Mouse (Mus musculus) small intestine, adult 2 months (tissue): Measurements from ENCODE around the gene Schip1. TPM values are rescaled to one million over a fixed set of nuclear protein-coding genes. Genes with fewer than 3 reads are reported as not detected.

Source experiments
- H3K27ac ChIP-seq: fragments of 200-500 bp; 2 replicates; pipeline ENCODE4 v1.5.1; 2012; ENCODE audit warnings: low read depth, low read length, control low read depth, inconsistent platforms; ENCODE audit not compliant: insufficient read depth
- H3K27me3 ChIP-seq: fragments of 200-500 bp; 2 replicates; pipeline ENCODE4 v1.6.1; 2012; ENCODE audit warnings: mild to moderate bottlenecking, moderate library complexity, low read length, inconsistent platforms; ENCODE audit not compliant: control insufficient read depth, insufficient read depth
- H3K36me3 ChIP-seq: fragments of 200-500 bp; 2 replicates; pipeline ENCODE4 v1.6.1; 2012; ENCODE audit warnings: mild to moderate bottlenecking, low read length, control low read depth, inconsistent platforms; ENCODE audit not compliant: control insufficient read depth, insufficient read depth
- H3K4me1 ChIP-seq: fragments of 200-500 bp; 2 replicates; pipeline ENCODE4 v1.6.1; 2012; ENCODE audit warnings: low read length, inconsistent platforms, mixed read lengths; ENCODE audit not compliant: control insufficient read depth, insufficient read depth, insufficient read length
- H3K4me3 ChIP-seq: fragments of 200-500 bp; 2 replicates; pipeline ENCODE4 v1.5.1; 2012; ENCODE audit warnings: low read depth, mild to moderate bottlenecking, control low read depth, inconsistent platforms, low read length, moderate library complexity
- CTCF ChIP-seq: fragments of 200-500 bp; IDR thresholded peaks from 2 replicates; pipeline ENCODE4 v1.5.1; 2012; ENCODE audit warnings: low read depth, mild to moderate bottlenecking, control low read depth, inconsistent platforms, low read length, moderate library complexity, mixed read lengths; ENCODE audit not compliant: insufficient replicate concordance, insufficient read length; ENCODE audit errors: extremely low read depth
- POLR2A ChIP-seq: fragments of 200-500 bp; IDR thresholded peaks from 2 replicates; pipeline ENCODE4 v1.6.1; 2012; ENCODE audit warnings: low read depth, mild to moderate bottlenecking, control low read depth, inconsistent platforms, low read length, moderate library complexity
- WGBS: fragments of 180-500 bp; shearing (Covaris S2); methylation state at CpG from one replicate; pipeline ENCODE4 v1.1.7; 2018; 5-methylcytosine and 5-hydroxymethylcytosine counted together
- polyA plus RNA-seq: library from polyadenylated mRNA; depleted of rRNA; stranded (reverse); fragments of >200 nt; gene quantifications from 2 replicates; pipeline ENCODE4 v1.2.3, GENCODE M21; 2012

The Schip1 gene
- polyA plus RNA-seq, 1 experiment: 5.0 TPM

DNA sequence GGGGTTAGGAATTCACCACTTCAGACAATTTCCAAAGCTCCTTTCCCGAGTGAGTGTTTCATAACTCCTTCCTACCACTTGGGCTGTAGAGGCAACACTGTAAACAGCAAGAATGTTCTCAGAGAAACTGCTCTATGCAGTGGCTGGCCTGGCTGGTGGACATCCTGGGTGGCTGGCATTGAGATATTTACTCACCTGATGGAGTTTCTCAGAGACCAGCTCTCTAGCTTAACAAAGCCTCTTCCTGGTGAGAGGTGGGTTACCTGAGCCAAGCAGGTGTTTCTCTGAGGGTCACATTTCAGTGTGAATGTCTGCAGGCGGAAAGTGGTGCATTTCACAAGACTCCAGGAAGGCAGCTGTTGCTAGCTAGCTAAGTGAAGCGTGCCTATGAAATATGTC is 508.6 kb downstream of the Schip1 start:
- no peak overlapping the region for H3K4me3 ChIP-seq
- H3K27ac ChIP-seq: no peak overlapping the region
- no peaks in the 10 kb centered on the region for H3K27me3 ChIP-seq
- H3K4me1 ChIP-seq: peaks cover 3% of the 10 kb centered on the region; the same call in 1 of the 2 replicates
- WGBS: 76% methylated on average over 3 of the region's 3 CpGs
- TF ChIP-seq CTCF (no peak), POLR2A (no peak)
- H3K36me3 ChIP-seq: no peaks in the 10 kb centered on the region

DNA sequence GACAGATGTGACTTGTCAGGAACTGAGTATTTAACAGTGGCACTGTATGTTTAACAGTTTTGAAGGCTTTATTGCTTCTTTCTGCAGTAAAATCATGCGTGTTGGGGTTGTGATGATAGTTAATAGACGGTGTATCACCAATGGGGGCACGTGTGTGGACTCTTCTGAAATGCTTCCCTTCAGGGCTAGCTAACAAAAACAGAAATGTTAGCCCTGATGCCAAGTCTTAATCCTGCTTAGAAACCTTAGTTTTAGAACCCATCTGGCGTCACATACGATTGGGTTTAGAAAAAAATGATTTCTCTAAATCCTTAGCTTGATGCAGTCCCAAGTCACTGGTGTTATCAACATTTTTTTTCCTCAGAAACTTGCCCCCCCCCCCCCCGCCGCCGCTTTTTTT is 509.5 kb downstream of the Schip1 start:
- Histone ChIP-seq H3K4me3 (no peak overlapping the region), H3K36me3 (no peaks in the 10 kb centered on the region)
- WGBS: 61% methylated on average over 8 of the region's 8 CpGs

DNA sequence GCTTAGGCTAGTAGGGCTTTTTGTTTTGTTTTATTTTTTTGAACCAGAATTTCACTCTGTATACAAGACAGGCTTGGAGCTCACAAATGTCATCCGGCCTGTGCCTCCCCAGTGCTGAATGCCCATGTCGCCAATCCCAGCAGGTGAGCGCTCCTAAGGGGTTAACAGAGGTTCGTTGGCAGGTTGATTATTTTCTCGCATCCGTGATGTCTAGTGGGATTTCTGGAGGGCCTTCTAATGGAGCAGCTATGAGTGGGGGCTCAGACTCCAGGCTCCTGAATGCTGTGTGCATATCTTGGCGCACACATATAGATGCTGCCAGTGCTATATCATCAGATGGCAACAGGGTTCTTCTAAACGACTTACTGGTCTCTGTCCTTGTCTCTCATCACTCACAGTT is 510.0 kb downstream of the Schip1 start:
- Histone ChIP-seq H3K36me3 (no peaks in the 10 kb centered on the region), H3K27ac (no peak overlapping the region), H3K4me3 (no peak overlapping the region), H3K27me3 (no peaks in the 10 kb centered on the region), H3K4me1 (peaks cover 3% of the 10 kb centered on the region; the same call in 1 of the 2 replicates)
- no peak for TF ChIP-seq POLR2A
- no peak for TF ChIP-seq CTCF
- 71% methylated on average over 8 of the region's 8 CpGs for WGBS

More for the DNA sequence above, 509.5 kb downstream of the Schip1 start:
- no peak overlapping the region for H3K27ac ChIP-seq
- H3K27me3 ChIP-seq: no peaks in the 10 kb centered on the region
- TF ChIP-seq POLR2A (no peak), CTCF (no peak)
- peaks cover 3% of the 10 kb centered on the region; the same call in 1 of the 2 replicates for H3K4me1 ChIP-seq

DNA sequence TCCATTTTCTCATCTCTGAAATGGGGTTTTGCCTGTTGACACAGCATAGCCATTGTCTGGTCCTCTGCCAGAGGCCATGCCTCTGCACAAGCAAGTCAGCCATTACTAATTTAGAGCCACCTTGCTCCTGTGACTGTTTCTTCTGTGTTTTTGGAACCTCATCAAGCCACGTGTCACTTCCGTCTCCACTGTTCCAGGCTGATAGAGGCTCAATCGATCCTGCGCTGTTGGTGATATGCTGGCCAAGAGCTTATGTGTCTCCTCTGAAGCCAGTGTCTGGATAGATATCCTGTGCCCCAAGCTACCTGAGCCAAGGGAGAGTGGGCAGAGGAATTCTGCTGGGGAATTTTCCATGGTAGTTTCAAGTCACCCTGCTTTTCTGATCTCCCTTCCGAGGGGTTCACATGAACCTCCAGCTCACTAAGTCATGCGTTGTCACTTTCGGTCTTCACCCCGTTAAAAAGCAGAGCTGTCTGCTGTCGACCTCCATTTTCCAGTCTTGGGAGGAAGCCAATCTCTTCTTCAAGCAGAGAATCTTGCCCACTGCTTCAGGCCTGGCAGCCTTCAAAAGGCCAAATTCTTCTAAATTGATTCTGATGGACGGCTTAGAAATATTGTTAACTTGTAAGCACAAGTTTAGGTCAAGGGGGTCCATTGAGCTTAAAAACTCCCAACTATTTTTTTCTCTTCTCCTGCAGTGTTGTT is 511.2 kb downstream of the Schip1 start:
- H3K36me3 ChIP-seq: no peaks in the 10 kb centered on the region
- peaks cover 3% of the 10 kb centered on the region; the same call in 1 of the 2 replicates for H3K4me1 ChIP-seq
- WGBS: 75% methylated on average over 10 of the region's 10 CpGs
- H3K27me3 ChIP-seq: no peaks in the 10 kb centered on the region
- H3K27ac ChIP-seq: no peak overlapping the region
- H3K4me3 ChIP-seq: no peak overlapping the region
- TF ChIP-seq CTCF (no peak), POLR2A (no peak)

- Histone ChIP-seq H3K36me3 (no peaks in the 10 kb centered on the region), H3K27ac (no peak overlapping the region), H3K27me3 (no peaks in the 10 kb centered on the region), H3K4me1 (peaks cover 3% of the 10 kb centered on the region; the same call in 1 of the 2 replicates), H3K4me3 (no peak overlapping the region)
- TF ChIP-seq CTCF (no peak), POLR2A (no peak)
- WGBS: 29% methylated on average over 7 of the region's 7 CpGs
Measured at GRCm38 (mm10) chr3:68576431-68576830, 511.8 kb downstream of the Schip1 start.

DNA sequence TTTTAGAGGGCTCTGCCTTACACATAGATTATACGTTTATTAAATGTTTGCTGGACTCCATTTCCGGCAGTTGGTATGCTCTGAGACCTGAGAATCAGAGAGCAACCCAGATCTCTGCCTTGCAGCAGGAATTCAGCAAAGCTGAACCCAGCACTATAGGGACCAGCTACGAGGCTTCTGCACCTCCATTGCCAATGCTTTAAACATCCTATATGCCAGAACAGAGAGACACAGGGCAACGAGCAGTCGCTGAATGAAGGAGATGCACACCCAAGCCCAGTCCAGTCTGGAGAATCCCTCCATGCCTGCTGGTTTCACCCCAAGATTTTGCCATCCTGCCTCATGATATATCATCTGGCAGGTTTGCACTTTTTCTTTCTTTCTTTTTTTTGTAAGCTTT is 512.3 kb downstream of the Schip1 start:
- WGBS: 74% methylated on average over 5 of the region's 5 CpGs
- H3K27ac ChIP-seq: no peak overlapping the region

DNA sequence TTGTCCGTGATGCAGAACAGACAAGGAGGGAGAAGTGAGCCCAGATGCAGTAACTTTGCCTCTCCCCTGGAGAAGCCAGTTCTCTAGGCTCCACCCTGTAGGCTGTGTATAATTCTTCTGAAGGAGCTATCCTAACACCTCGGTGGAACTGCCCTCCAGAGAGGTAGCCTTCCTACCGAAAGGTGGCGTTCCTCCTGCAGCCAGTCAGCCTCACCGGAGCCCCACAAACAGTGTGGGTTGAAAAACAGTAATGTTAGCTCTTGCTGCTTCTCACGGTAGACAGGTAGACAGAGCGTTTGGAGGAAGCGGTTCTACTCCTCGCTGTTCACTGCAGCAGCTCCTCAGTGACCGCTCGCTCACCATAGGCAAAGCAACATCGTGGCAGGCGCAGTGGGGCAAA is 517.0 kb downstream of the Schip1 start:
- H3K27me3 ChIP-seq: no peaks in the 10 kb centered on the region
- H3K4me3 ChIP-seq: no peak overlapping the region
- no peak overlapping the region for H3K27ac ChIP-seq
- 68% methylated on average over 13 of the region's 13 CpGs for WGBS
- H3K4me1 ChIP-seq: peaks cover 4% of the 10 kb centered on the region; the same call in 1 of the 2 replicates
- H3K36me3 ChIP-seq: no peaks in the 10 kb centered on the region
- no peak for TF ChIP-seq CTCF
- TF ChIP-seq POLR2A: no peak

More for the DNA sequence above, 512.3 kb downstream of the Schip1 start:
- no peaks in the 10 kb centered on the region for H3K36me3 ChIP-seq
- H3K27me3 ChIP-seq: no peaks in the 10 kb centered on the region
- peaks cover 3% of the 10 kb centered on the region; the same call in 1 of the 2 replicates for H3K4me1 ChIP-seq
- no peak for TF ChIP-seq CTCF
- TF ChIP-seq POLR2A: no peak
- no peak overlapping the region for H3K4me3 ChIP-seq
